Mouse (Mus musculus) mouse trophoblast stem cell (cell line): Measurements from ENCODE around the gene Sipa1l1.
"Not testable (repeated sequence)": the region's sequence is repeated elsewhere in the genome, so short reads cannot be mapped to it uniquely, and the experiment has no call there.

ENCODE experiments used
- in situ Hi-C, 2 experiments: fragments of 300-500 bp; cut with MseI, MboI; formaldehyde crosslinking; loops; 2 replicates in 1 of 2; 3 replicates in 1 of 2; pipeline ENCODE4 v1.15.1; 2025

The Sipa1l1 gene

DNA sequence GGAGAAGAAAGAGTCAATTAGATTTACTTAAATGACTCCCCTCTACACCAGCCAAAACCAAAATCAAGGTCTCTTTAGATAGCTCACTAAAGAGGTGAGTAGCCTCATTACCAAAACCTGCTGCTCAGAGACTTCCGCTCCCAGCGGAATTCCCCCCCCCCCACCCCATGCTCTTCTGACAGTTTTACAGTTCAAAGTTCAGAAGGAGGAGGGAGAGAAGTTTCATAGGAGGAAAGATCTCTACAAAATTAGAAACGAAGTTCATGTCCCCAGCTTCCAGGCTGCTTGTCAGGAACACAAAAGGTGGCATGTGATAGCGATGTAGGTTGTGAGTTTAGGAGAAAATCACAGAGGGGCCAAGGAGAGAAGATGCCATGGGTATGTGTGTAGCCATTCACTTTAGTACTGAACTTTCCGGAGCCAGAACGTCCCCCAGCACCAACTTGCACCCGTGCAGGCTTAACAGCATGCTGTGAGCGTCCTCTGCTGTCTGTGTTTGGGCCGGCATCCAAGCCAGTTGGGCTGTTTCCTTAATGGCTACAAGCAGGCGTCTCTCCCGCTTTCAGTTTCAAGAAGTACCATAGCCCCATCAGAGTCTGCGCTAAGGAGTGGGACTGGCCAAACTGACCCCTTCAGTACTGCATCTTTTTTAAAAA, 300.7 kb downstream of the Sipa1l1 start:
- in situ Hi-C loops = no loop called here

DNA sequence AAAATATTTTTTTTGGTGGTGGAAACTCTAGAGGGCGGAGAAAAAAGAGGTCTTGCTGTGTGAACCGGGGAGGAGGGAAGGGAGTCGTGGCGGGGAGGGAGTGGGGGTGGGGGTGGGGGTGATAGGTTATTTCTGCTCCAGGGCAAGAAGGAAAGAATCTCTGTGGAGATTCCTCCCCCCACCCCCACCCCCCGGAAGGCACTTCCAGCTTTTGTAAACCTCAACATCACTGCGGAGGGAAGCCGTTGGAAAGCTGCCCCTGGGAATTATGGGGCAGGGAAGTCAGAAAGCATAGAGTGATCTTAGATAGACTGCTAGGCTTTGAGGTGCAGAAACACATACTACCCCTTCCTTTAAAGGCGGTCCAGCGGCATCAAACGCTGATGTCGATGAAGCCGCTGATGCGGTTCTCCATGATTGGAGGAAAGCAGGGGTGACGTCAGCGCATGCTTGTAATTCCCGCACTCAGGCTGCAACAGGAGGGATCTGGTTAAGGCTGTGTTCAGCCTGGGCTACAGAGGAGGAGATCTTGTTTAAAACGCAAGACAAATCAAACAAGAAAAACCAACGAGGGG, 301.3 kb downstream of the Sipa1l1 start:
- in situ Hi-C loops = no loop called here

DNA sequence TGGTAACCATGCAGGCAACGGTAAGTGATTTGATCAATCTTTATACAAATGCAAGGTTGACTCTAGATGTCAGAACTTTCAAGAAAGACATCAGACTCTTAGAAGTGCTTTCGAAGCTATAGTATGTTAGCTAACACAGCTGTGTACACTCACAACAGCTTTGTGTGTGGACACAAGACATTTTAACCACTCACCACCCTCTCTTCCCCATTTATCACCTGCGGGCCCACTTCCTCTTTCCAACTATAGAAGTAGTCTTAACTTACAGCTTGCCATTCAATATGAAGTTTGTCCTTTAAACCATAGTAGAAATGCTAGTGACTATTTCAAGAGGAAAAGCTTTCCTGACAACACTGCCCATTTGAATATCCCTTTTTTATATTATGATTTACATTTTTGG, 303.7 kb downstream of the Sipa1l1 start:
- in situ Hi-C loops = no loop called here

DNA sequence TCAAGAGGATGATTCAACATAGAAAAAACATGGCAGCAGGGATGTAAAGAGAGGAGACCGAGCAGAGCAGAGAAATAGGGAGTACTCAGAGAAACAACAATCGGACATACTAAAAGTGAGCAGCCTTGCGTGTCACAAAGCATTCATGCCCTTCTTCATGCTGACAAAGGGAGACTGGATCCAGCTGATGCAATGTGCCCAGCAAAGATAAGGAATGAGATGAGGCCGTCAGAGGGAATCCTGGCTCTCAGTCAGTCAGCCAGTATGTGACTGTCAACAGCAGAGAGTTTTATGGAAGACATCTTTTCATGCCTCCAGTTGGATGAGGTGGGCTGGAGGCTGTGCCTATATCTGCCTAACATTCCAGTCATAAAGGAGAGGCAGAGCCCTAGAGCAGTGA, 304.1 kb downstream of the Sipa1l1 start:
- in situ Hi-C loops = no loop called here

DNA sequence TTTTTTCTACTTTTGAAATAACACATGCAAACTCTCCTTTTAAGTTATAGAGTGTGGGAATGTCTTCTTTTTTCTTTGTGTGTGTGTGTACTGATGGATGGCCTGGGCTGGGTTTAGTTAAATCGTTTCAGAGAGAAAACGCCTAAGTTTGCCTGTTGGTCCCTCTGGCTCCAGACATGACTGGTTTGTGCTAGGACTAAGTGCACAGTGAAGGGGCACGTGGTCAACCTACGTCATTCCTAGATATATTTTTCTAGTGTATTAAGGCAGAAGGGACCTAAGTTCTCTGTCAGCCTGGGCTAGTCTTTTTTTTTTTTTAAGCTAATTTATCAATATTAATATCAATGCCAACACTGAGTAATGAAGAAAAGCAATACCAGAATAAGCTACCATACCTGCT, 305.3 kb downstream of the Sipa1l1 start:
- in situ Hi-C loops = no loop called here

DNA sequence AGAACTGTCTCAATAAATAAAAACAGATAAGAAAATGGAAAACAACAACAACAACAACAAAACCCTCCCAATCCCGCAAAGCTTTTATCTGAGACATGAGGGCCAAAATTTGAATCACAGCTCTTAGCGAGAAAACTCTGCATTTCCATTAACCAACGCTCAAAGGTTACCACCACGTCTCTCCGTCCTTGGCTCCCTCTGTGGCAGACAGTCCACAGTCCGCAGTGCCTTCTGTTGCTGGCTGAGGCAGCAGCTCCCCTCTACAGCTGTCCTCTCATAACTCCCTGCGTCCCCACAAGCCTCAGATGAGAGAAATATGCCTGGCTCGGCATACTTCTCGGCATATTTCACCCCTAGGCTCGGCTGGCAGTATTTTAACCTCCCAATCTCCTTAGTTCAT, 306.9 kb downstream of the Sipa1l1 start:
- in situ Hi-C loops = no loop called here

DNA sequence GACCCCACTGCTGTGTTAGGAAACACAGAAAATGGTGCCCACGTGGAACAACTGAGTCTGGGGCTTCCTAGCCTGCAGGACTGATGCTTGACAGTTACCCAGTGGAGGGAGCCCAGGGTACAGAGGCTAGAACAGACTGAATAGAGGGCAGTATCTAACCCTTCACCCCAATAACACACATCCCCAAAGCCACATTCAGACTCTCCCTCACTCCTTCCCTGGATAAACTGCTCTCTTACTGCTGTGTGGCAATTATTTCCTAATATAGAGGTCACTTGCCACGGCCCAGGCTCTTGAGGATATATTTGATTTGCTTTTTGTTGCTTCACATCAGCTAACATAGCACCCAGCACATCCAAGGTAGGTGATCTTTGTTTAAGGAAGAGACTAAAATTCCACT, 307.5 kb downstream of the Sipa1l1 start:
- in situ Hi-C loops = no loop called here

DNA sequence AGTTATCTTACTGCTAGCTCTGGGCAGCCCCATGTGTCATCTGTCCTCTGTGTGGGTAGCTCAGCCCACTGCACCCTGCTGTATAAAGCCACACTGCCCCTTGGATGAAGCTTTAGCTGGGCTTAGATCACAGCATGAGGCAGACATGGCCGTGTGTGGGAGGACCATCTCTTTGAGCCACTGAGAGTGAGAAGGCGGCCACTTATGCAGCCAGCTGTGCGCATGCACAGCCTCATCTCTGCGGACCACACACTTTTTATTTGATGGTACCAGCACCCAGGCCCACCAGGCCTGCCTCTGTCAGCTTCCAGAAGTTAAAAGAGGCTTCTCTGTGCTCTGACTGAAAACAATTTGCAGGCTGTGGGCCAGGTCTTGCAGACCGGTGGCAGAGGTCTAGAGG, 308.7 kb downstream of the Sipa1l1 start:
- in situ Hi-C loops = no loop called here

DNA sequence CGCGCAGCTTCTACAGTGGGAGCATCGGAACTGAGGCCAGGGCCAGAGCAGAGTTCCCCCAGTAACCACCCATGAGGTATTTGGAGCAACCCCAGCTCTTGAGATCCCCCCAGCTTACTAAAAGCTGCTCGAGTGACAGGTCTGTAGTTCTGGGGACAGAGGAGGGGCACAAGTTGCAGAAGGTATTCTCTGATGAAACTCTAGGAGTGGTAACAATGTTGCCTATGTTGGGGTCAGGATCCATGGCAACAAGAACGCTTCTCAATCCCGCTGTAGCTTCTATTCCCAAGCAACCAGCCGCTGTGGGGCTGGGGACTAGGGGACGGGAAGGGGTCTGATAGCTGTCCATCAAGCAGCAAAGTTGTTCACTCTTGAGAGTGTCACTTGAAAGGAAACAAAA, 309.1 kb downstream of the Sipa1l1 start:
- in situ Hi-C loops = no loop called here

DNA sequence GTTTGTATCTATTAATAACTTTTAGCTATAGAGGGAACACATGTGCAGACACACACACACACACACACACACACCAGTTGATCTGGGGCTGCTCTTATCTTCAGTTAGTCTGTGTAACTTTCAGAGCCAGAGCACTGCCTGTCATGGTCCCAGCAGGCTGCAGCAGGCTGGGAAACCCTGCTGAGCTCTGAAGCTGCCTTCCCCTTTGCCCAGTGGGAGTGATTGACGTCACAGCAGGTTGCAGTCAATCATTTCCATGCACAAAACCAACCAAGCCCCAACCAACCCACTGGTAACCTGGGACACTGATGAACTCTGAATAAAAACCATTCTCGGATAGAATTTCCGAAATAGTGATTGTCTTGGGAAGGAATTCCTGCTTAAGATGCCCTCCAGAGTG, 310.3 kb downstream of the Sipa1l1 start:
- in situ Hi-C loops = no loop called here

DNA sequence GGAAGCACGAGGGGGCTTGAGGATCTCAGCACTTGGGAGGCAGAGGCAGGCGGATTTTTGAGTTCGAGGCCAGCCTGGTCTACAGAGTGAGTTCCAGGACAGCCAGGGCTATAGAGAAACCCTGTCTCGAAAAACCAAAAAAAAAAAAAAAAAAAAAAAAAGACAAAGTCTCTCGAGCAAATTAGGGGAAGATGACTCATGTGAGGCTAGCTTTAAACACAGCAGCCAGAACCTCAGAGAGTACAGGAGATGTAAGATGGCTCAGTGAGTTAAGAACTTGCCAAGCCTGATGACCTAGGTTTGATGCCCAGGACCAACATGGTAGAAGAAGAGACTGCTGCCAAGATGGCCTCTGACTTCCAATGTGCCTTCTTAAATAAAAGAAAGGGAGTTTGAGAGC, 311.3 kb downstream of the Sipa1l1 start:
- in situ Hi-C loops = not testable (repeated sequence)

DNA sequence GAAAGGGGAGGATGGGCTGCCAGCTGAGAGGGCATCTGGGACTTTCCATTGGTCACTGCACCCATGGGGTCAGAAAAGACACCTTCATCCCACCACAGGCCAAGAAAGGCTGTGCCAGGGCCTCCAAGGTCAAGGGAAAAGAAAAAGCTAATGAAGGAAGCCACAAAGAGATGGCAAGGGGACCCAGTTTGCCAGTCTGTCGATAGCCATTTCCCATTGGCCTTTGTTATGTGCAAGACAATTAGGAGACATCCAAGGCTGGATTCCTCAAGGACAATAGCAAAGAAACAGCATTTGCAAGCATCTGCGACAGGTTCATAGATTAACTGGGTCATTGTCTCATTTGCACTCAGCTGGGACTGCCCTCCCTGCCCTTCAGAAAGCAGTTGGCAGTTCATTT, 316.3 kb downstream of the Sipa1l1 start:
- in situ Hi-C loops = no loop called here

DNA sequence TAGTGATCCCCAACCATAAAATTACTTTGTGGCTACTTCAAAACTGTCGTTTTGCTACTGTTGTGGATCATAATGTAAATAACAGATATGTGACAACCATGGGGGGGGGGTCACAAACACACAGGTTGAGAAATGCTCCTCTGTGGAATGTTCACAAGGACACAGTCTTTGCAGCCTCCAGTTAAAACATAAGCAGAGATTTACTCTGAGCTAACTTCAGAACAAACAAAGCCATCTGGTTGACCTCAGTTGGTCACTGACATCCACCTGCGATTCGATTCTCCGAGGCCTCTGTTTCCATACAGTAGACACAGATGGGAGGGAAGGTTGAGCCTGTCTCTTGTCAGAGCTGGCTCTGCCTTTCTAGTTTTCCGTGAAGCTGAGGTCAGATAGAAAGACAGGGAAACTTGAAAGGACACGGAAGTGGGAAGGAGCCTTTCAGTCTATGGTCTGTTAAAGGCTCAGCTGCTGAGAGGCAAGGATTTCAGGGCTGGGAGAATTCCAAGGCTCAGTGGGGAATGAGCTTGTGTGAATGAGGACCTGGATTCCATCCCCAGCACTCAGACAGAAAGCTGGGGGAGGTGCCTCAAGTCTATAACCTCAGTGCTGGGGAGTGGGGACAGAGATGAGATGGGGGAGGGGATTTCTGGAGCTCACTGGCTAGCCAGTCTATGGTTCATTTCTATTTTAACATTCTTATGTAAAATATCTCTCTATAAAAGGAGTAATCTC, 317.9 kb downstream of the Sipa1l1 start:
- in situ Hi-C loops = no loop called here

DNA sequence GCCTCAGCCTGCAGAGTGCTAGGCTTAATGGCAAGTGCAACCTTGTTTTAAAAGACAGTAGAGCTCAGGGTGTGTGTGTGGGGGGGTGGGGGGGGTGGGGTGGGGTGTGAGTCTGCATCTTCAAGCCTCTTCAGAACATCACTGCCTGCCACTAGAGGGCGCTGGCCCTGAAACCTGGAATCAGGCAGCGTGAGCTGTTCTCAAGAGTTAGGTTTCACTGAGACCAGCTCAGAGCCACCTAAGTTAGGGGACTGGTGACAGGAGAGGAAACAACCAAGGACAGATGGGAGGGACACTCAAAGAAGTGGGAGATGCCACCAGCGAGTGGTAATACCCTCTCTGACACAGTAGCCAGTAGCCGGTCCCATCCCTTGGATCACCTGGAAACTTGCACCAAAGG, 320.0 kb downstream of the Sipa1l1 start:
- in situ Hi-C loops = no loop called here

DNA sequence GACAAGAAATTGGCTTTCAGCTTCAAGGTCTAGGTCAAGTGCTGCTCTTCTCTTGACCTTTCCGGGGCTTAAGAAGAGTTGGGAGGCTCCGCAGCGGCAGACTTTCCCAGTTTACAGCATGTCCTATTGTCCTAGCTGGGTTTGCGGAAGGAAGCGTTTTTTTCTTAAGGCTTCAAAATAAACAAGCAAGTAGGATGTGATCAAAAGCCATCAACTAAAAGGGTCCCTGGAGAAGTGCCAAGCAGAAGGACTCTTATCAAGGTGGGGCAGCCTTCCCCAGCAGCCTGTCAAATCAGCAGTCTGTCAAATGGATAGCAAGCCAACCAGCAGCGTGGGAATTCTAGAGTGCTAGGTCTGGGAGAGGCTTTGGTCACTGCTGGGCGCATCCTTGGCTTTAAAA, 320.5 kb downstream of the Sipa1l1 start:
- in situ Hi-C loops = loop anchor here in 1 of 2 experiments (10.0 kb wide), 1 partner anchor 525 kb away; no protein-coding TSS in a partner anchor

DNA sequence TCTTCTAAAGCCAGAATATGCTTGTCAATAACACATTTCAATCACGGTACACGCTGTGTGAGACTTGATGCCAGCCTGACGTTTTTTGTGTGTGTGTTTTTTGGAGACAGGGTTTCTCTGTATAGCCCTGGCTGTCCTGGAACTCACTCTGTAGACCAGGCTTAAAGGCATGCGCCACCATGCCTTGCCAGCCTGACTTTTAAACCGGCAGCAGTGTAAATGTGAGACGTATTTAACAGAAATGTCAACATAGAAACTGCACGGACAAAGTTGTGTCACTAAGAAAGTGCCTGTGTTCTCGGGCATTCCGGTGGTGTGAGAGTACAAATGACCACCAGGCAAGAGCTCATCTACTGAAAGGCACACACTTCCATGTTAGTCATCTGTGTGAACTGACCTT, 323.3 kb downstream of the Sipa1l1 start:
- in situ Hi-C loops = loop anchor here in 1 of 2 experiments (10.0 kb wide), 1 partner anchor 522 kb away; no protein-coding TSS in a partner anchor

DNA sequence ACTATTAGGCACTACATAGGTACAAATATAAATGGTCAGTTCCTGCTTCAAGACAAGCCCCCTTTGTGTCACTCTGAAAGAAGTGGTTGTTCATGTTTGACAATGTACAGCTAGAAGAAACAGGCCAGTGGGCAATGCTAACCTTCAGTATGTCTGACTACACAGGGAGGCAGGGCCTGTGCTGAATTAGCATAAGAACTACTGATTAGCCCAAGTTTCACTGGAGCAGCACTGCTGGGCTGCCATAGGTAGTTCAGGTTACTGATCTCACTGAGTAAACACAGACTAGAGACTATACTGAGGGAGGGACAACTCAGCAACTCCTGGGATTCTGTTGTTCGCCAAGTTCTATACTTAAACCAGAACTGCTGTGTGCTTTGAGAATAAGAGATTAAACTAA, 324.1 kb downstream of the Sipa1l1 start:
- in situ Hi-C loops = loop anchor here in 1 of 2 experiments (10.0 kb wide), 1 partner anchor 522 kb away; no protein-coding TSS in a partner anchor

DNA sequence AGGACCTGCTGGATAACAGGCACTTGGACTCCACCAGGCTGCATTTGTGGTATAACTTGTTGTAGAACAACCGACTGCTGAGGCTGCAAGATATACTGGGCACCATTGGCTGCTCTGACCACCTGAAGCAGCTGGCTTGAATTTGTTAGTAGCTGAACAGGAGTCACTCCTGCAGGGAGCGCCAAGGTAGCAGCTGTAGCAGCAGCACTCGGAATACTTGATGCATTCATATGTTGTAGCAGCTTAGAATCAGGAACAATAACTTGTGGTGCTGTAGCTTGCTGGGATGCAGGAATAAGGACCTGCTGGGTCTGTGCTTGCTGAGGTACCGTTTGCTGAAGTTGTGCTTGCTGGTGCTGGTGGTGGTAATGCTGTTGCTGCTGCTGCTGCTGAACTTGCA, 326.8 kb downstream of the Sipa1l1 start:
- in situ Hi-C loops = loop anchor here in 1 of 2 experiments (10.0 kb wide), 1 partner anchor 519 kb away; no protein-coding TSS in a partner anchor

DNA sequence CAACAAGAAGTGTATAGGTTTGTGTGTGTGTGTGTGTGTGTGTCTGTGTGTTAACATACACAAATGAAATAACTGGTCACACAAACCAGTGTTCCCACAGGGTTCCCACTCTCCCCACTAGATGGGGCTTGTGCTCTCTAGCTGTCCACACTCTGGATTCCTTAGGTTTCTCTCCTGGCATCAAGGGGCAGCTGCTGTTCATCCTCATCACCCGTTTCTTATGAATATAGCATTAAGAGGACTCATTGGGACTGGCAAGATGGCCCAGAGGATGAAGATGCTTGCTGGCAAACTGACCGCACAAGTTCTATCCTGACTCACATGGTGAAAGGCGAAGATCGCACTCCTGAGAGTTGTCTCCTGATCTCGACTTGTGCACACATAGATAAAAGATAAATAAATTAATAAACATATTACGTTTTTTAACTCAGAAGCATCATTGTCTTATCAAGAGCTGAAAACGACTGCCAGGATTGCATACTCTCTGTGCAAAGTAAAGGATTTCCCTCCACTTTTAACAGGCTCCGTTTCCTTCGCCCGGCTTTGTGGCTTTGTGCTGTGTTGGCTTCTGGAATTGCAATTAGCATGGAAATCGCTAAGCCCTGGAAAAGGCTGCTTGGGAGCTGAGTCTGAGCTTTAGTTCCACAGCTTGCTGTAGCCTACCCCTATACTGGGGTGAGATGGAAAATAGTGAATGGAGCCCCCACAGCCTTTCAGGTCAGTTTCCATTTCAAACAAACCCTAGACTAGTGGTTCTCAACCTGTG, 328.9 kb downstream of the Sipa1l1 start:
- in situ Hi-C loops = loop anchor here in 1 of 2 experiments (10.0 kb wide), 1 partner anchor 517 kb away; no protein-coding TSS in a partner anchor

DNA sequence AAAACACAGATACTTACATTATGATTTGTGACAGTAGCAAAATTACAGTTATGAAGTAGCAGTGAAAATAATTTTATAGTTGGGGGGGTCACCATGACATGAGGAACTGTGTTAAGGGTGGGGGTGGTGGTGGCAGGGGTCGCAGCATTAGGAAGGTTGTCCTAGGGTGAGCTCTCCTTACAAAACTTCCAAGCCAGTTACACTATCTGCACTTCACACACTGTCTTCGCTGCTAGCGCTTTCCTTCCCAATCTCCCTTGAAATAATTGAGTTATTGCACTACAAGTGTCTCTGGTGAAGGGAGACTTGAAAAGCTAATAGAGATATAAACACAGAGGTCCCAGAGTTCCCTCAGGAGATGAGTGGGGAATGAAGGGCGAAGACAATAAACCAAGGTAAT, 329.6 kb downstream of the Sipa1l1 start:
- in situ Hi-C loops = loop anchor here in 1 of 2 experiments (10.0 kb wide), 1 partner anchor 516 kb away; no protein-coding TSS in a partner anchor

DNA sequence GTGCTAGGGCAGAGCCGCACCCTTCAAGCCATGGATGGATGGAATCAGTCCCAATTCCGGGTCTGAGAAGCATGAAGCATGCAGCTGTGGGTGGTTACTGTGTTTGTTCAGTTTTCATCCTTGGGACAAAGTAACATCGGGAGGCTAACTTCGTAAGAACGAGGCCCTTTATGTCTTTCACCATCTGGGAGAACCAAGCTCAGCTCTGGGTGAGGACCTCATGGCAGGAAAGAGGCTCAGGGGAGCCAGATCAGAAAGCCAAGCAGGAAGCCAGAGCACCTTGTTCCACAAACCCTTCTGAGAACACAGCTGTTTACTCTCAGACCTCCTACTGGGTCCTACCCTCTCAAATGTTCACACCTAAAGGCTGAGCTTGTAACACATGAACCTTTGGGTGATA, 330.6 kb downstream of the Sipa1l1 start:
- in situ Hi-C loops = loop anchor here in 1 of 2 experiments (10.0 kb wide), 1 partner anchor 515 kb away; no protein-coding TSS in a partner anchor
